Mouse (Mus musculus): Measurements from ENCODE around the gene Tmed9.

Tmed9 gene

GRCm38 (mm10) chr13:55573432-55573831, at the start of gene Tmed9:
Gene Tmed9, plus strand, starts transcription at chr13:55573732.
- DNase-seq: no peak

DNA sequence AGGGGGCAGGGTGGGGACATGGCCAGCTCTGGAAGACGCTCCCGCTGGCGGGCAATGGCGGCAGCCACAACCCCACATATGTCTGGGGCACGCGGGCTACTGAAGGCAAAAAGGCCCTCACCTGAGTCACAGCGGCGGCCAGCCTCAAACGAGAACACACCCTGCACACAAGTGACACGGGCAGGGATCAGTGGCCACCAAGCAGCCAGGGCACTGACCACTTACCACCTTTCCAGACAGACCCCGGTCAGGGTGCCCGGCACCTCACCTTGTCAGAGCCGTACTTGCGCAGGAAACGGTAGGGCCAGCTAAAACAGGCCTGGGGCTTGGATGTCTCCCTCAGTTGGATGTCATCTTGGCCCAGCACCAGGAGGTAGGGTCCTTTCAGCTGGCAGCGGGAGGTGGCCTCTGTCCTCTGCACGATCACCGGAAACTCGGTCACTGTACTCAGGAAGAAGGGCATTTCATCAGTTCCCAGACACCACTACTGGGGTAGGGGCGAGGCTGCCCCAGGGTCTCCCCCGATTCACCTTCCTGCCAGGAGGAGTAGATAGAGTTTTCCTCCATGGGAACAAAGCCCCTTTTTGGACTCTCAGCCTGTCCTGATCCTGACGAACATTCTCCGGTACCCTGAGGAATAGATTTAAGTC, 49.5 kb upstream of the Tmed9 start:
- no peak for DNase-seq

DNA sequence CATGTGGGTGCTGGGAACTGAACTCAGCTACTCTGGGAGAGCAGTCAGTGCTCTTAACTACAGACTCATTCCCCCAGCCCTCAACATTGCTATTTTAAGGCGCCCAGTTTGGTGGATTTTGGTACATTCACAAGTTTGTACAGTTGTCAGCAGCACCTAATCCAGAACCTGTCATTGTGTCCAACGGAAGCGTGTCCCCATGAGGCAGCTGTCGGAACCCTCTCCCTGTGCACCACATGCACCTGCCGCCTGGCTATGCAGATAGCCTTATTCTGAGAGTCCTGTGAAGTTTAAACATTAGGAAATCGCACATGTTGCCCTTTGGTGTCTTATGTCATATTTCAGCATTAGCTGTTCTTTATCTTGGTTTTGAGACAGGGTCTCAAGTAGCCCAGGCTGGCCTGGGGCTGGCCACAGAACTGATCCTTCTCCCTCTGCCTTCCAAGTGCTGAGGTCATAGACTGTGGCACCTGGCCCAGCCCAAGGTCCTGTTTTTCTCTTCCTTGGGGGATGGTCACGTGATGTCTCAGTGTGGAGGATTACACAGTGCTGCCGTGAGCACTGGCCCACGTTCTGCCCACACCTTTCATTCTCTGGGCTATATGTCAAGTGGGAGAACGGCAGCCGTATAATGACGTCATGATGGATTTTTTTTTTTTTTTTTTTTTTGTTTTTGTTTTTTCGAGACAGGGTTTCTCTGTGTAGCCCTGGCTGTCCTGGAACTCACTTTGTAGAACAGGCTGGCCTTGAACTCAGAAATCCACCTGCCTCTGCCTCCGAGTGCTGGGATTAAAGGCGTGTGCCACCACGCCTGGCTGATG, 47.6 kb upstream of the Tmed9 start:
- no peak for DNase-seq

DNA sequence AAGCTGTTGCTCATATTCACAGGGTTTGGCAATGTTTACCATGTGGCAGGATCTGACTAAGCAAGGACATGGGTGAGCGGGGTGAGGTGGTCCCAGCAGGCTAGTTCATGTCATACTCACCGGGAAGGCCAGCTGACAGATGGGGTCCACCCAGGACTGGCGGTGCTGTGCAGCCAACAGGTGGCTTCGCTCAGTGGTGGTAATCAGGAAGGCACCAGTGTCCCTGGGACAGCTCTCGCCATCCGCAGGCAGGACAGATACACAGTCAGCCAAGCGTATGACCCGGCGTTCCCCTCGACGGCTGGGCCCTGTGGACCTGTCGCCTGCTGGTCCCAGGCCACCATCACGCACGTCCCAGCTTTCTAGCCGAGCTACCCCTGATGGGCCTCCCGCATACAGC, 46.3 kb upstream of the Tmed9 start:
- DNase-seq: no peak

GRCm38 (mm10) chr13:55527834-55528772, 45.4 kb upstream of the Tmed9 start:
- DNase-seq: no peak

- peak; percentile 59 for DNase-seq
Measured at GRCm38 (mm10) chr13:55529198-55529915, 44.2 kb upstream of the Tmed9 start, which contains the start of gene Dok3. Gene Dok3, minus strand, starts transcription at chr13:55529296.

DNA sequence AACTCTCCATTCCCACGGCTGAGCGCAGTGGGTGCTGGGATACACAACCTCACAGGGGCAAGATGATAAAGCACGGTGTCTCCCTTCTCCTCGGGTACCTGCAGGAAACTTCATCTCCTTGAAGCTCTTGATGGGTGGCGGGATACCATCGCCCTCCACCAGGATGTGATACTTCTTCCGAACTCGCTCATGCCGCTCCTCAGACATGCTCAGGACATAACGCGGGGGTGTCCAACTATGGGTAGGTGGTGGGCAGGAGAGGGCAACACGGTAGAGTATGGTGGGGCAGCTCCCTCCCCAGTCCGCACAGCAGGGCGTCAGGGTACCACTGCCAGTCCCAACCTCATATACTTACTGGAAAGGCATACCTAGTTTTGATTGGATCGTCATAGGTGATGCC, 38.3 kb upstream of the Tmed9 start:
- DNase-seq: no peak

- DNase-seq: no peak
Measured at GRCm38 (mm10) chr13:55535796-55536193, 37.7 kb upstream of the Tmed9 start.

- DNase-seq: peak; percentile 100
Measured at GRCm38 (mm10) chr13:55536194-55537175, 37.0 kb upstream of the Tmed9 start, which contains the start of gene Ddx41. Gene Ddx41, minus strand, starts transcription at chr13:55536658.

DNA sequence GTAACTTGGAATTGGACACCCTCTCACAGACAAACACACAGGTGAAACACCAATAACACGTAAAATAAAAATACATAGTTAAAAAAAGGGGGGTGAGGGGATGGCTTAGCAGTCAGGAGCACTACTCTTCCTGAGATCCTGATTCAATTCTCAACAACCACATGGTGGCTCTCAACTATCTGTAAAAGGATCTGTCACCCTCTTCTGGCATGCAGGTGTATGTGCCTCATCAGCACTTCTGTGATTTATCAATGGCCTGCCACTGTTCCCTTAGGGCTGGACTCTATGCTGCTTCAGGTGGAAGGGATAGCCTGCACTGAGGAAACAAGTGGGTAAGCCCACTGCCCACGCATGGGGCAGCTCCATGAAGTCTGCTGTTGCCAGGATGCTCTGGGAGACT, 32.6 kb upstream of the Tmed9 start:
- peak; percentile 56 for DNase-seq

- peak; percentile 90 for DNase-seq
Measured at GRCm38 (mm10) chr13:55542891-55543290, 30.6 kb upstream of the Tmed9 start.

DNA sequence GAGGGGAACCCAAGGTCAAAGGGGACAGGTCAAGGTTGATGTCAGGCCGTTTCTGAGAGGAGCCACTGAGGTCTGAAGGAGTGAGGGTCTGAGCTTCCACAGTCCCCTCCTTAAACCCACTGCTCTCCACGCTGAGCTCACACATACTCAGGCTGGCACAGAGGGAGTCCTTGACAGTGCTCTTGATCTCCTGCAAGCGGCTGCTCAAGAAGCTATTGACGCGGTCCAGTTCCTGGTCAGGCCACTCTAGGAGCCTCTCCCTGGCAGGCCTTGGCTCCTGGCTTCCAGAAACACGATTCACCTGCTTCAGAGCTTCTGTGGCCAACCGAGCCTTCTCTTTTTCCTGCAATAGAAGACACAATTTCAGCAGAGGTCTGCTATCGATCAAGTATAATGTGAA, 30.1 kb upstream of the Tmed9 start:
- DNase-seq: no peak

DNA sequence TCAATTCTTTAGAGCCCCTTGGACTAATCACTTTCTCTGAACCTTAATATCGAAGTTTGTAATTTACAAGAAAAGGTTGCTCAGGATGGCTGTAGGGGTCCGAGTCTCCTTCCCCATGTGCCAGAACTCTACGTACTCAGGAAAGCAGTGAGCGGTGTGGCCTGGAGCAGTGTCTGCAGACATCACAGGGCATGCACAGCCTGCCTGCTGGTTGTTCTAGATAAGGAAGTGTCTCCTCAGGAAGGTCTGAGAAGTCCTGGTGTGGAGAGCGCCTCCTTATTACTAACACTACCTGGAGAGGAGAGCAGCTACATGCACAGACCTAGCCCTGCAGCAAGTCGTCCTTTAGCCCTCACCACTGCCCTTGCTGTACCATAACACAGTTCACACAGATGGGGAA, 28.7 kb upstream of the Tmed9 start:
- DNase-seq: no peak

DNA sequence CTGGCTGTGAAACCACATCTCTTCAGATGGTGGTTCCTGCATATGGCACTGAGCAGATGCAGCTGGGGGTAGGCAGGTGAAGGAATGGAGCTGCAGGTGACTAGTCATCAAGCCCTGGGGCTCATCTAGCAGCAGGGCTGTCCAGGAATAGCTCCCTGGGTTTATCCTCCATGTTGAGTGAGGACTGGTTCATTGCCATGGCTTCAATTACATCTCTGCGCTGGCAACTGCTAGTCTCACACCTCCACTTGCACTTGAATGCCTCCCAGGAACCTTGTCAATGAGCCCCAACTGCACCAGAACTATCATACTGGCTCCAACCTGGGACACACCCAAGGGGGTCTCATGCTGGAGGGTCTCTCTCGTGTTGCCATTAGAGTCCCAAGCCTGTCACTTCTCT, 25.6 kb upstream of the Tmed9 start:
- DNase-seq: no peak

DNA sequence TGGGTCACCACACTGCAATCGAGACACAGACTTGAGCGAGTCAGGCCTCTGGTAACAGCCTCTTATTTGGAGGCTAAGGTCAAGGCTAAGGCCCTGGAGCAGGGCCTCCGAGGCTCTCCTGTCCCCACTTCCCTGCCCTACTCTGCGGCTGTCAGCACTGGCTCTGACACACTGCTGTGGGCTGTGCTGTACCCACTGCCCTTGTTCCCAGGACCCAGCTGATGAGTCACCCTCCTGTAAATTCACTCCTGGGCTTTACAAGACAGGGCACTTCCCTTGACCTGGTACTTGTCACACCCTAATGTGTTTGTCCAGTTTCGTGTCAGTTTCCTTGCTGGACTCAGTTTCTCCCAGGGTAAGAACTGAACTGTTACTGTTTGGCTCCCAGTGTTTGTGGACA, 25.1 kb upstream of the Tmed9 start:
- DNase-seq: no peak

GRCm38 (mm10) chr13:55549061-55549460, 24.5 kb upstream of the Tmed9 start:
- DNase-seq: no peak

DNA sequence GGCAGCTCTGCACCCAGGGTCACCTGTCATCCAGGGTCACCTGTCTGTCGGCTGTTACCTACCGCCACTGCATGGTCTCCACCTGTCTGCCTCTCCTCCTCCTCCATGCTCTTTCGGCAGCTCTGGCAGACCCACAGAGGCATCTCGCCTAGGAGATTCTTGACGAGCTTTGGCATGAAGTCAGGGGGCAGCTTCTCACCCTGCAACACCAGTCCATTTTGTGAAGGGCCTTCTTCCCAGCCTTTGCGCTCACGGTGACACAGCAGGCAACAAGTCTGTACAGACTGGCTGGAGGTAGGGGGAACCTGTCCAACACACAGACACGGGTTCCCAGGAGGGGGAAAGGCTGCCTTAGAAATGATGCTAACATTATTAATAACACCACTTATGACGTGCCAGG, 17.6 kb upstream of the Tmed9 start:
- DNase-seq: no peak

- no peak for DNase-seq
Measured at GRCm38 (mm10) chr13:55557499-55557898, 16.0 kb upstream of the Tmed9 start.

DNA sequence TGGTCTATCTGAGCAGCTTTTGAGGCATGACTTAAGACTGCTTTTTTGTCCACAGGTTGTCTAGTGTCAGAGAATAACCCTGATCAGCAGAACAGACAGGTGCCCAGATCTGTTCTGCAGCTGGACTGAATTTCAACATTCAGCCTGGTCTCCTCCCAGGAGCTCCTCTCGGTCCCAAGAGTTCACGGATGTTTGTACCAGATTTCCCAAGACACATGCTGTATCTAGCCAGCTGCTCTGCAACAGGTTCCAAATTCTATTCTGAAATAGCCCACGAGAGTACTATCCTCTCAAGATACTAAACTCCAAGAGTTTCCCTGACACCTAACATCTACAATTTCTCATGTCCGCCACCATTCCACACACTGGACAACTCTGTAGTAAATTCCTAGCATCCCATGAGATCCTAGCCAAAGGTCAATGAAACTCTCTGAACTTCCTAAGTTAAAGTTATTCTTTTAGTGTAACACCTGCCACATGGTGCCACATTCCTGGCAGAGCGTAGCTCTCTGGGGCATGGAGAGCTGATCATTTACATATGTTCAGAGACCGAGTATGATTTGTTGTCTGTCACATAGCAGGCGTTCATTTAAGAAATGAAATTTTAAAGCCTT, 10.2 kb upstream of the Tmed9 start:
- no peak for DNase-seq

DNA sequence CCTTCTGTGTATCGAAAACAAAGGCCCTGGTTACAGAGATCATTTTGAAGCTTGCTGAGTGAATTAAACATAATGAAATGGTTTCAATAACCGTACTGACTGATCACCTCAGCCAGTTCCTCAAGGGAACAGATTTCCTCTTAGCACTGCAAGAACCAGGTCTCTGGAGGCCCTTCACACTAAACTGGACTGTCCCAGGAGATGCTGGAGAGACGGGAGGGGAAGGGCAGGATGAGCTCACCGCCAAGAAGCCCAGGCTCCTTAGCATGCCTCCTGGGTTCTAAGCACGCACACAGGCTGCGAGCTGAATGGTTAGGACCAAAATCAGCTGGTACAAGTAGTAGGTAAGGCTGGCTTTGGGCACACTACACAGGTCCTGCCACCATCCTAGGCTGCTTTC, 6.5 kb upstream of the Tmed9 start:
- DNase-seq: no peak

DNA sequence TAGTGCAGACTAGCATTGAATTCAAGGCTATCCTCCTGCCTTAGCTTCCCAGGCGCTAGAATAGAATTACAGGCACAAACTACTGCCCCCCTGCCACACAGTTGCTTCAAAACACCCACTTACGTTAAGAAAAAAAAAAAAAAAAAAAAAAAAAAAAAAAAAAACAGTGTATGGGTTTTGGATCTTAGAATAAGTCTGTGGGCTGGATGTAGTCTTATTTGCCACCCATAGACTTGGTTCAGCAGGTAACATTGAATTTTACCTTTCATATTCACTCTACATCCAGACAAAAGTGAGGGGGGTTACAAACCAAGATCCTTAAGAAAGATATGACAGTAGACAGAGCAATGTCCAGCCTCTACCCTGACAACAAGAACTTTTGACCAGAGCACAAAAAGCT, 5.6 kb upstream of the Tmed9 start:
- DNase-seq: no peak
